Mouse (Mus musculus) gastrocnemius, postnatal 36 days (tissue): ENCODE results near the gene Rhox7b. TPM values are rescaled to one million over a fixed set of nuclear protein-coding genes. Genes with fewer than 3 reads are reported as not detected.
"Not testable (repeated sequence)": the region's sequence is repeated elsewhere in the genome, so short reads cannot be mapped to it uniquely, and the experiment has no call there.

ENCODE experiments used
- DNase-seq, 2 experiments: peaks; one replicate each; pipeline ENCODE4 v3.0.0; 2022
- intact Hi-C: fragments of 180-260 bp; cut with DNase I; formaldehyde crosslinking; loops from one replicate; pipeline ENCODE4 v1.15.1; 2025
- long read RNA-seq, 2 experiments: library from polyadenylated mRNA; stranded (forward); transcript quantifications; one replicate each; pipeline ENCODE4 v2.0.0; 2021
- total RNA-seq, 2 experiments: library from RNA; stranded (reverse); gene quantifications; 2 replicates each; pipeline ENCODE4 v1.2.3; 2021

Gene Rhox7b
- total RNA-seq = not detected
- long read RNA-seq, experiment 1 = 0 reads
- long read RNA-seq, experiment 2 = 0 reads

DNA sequence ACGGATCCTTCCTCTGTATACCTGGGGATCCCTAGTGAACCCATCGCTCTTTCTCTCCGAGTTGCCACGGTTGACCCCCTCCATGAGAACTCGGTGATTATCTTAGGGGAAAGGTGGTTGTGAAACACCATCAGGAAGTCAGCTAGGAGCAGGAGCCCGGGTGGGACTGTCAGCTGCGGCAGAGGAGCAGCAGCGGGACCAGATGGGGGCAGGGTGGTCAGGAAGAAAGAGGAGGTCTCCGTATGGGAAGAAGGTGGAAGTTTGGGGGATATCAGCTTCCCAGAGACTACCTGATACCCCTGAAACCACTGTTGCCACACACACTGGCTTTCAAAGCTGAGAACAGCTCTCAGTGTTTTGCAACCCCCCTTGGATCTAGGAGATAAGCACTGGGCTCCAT, at the start of gene Rhox7b:
Gene Rhox7b, minus strand, starts transcription at position 101 of the 400 bp plus-strand sequence.
- DNase-seq, intact Hi-C loops: not testable (repeated sequence)

DNA sequence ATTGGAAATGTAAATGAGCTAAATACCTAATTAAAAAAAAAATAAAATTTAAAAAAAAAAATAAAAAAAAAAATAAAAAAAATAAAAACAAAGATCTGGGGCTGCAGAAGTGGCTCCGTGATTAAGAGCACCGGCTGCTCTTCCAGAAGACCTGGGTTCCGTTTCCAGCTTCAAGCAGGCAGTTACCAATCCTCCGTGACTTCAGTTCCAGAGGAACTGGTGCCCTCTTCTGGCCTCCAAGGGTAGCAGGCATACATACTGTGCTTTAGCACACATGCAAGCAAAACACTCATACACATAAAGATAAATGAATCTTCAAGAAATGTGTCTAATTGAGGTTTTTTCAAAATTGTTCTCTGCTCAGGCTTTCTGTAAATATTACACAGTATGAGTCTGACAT, 19.3 kb upstream of the Rhox7b start:
- intact Hi-C loops = no loop called here
- DNase-seq = no peak

GRCm38 (mm10) chrX:37908581-37908980, 11.5 kb upstream of the Rhox7b start:
- intact Hi-C loops = no loop called here
- no peak for DNase-seq

DNA sequence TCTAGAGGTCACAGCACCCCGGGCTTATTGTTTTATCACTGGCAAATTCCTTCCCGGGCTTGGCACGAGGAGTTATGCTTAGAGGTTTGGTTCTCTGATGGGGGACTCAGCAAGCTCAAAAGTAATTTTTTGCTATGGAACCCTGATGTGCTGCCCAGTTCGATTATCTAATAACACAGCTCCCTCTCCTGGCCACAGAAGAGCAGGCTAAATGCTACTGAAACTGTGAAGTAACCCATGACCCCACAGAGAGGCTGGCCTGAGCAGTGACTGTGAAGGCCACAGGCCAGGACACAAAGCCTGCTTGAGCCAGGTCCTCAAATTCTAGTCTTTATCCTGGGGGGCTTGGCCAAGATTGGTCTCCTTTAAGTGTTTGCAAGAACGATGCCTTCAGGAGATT, 6.7 kb upstream of the Rhox7b start:
- DNase-seq = no peak
- intact Hi-C loops = no loop called here

DNA sequence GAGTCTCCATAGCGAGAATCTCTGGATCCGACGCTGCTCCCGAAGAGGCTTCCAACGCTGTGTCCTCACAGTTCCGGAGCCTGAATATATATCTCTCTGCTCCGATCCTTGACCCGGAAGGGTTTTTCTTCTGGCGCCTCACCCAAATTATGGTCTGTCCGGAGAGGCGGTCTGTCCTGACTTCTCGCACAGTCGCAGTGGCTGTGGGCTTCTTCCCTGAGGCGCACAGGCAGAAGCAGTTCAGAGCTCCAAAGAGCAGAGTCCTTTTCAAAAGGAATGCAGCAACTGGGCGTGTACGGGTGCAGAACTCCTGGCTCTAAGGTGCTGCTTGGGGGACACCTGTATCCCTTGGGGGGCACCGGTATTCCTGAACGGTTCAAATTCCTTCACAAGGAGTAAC, 4.6 kb upstream of the Rhox7b start, which contains the start of gene Rhox9:
Gene Rhox9, minus strand, starts transcription at position 101 of the 400 bp plus-strand sequence.
- intact Hi-C loops, DNase-seq: not testable (repeated sequence)

DNA sequence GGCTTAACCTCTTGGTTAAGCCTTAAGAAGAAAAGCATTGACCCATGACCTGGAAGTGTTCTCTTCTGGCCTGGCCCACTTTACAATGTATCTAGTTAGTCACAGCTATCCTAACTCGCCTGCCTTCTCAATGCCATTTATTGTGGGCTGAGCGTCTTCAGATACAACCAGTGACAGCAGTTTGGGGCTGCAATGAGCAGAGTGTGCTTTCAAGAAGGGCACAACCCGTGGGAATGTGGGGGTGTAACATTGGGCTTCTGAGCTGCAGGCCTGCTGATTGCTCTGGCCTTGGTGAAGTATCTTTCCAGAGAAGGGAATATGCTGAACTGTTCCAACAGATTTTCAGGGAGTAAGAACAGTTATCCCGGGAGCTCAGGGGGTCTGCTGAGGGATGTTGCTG, 18.2 kb downstream of the Rhox7b start, which contains the start of gene Rhox8:
Gene Rhox8, minus strand, starts transcription at position 101 of the 400 bp plus-strand sequence.
- no peak for DNase-seq
- intact Hi-C loops = no loop called here

- DNase-seq = no peak
- intact Hi-C loops = no loop called here
Observed at GRCm38 (mm10) chrX:37871641-37872040, 25.4 kb downstream of the Rhox7b start.

Other genes with a start within 250 kb of the Rhox7b start
- gene Rhox4g, start 245.9 kb downstream of the Rhox7b start, total RNA-seq = not detected
- gene Rhox3h, start 228.5 kb downstream of the Rhox7b start, total RNA-seq = not detected
- not detected for gene Rhox2h, start 224.0 kb downstream of the Rhox7b start, total RNA-seq
- gene Rhox5, start 92.4 kb downstream of the Rhox7b start, total RNA-seq = not detected
- not detected for gene Rhox6, start 70.3 kb downstream of the Rhox7b start, total RNA-seq
- not detected for gene Rhox7a, start 65.5 kb downstream of the Rhox7b start, total RNA-seq
- not detected for gene Rhox8, start 18.3 kb downstream of the Rhox7b start, total RNA-seq
- not detected for gene Rhox9, start 4.5 kb upstream of the Rhox7b start, total RNA-seq
- not detected for gene Btg1-ps1, start 121.6 kb upstream of the Rhox7b start, total RNA-seq
- gene Btg1-ps2, start 145.9 kb upstream of the Rhox7b start, total RNA-seq = not detected
- gene Rhox10, start 169.2 kb upstream of the Rhox7b start, total RNA-seq = not detected
- not detected for gene Rhox11, start 187.9 kb upstream of the Rhox7b start, total RNA-seq
- gene Rhox12, start 213.7 kb upstream of the Rhox7b start, total RNA-seq = not detected
- gene Rhox13, start 224.0 kb upstream of the Rhox7b start, total RNA-seq = not detected